Mouse (Mus musculus) testis, postnatal 10 days (tissue): ENCODE results near the gene Calhm6.
A peak's percentile ranks its signal among the peaks of the same experiment; 100 is the strongest.

Experiments
- DNase-seq: peaks from one replicate; pipeline ENCODE4 v3.0.0; 2021; ENCODE audit warnings: low spot score

The Calhm6 gene

DNA sequence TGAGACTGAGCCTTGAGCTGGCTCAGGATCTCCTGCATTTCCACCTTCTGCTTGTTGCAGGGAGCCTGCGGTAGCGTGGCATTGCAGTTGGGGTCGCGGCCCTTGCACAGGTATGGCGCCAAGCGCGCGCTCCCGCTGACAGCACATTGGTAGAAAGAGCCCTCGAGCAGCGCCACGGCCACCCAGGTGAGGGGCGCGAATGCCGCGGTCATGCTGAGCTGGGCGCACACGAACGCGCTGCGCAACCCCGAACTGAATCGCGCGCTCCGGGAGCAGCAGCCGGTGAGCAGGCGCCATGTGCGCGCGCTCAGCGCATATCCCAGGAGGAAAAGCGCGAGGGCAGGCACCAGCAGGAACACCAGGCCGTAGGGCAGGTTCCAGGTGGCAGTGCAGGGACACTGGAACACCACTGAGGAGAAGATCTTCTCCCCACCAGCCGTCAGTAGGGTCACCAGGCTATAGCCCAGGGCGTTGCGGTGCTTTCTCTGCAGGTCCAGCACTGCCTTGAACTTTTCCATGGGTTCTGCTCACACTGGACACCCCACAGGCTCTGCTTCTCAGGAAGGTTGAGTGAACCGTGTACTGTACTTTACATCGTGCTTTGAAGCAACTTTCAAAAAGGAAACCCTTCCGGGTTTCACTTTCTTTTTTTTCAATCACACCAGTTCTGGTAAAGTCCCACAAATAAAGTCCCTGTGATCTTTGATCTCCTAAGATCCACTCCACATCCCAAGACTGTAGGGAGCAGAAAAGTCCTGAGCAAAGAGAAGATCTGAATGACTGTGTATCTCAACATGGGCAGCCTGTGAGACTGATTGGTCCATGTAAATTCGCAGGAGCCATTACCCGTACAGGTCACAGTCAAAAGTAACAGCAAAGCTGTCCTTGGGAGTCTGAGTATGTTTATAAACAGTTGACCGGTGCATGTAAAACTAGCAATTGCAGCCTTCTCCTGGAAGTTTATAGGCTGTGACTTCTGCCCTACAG is at the start of gene Calhm6:
Gene Calhm6 (minus strand): TSS at position 593 of the 987 bp plus-strand sequence.
- DNase-seq = peak; percentile 52

DNA sequence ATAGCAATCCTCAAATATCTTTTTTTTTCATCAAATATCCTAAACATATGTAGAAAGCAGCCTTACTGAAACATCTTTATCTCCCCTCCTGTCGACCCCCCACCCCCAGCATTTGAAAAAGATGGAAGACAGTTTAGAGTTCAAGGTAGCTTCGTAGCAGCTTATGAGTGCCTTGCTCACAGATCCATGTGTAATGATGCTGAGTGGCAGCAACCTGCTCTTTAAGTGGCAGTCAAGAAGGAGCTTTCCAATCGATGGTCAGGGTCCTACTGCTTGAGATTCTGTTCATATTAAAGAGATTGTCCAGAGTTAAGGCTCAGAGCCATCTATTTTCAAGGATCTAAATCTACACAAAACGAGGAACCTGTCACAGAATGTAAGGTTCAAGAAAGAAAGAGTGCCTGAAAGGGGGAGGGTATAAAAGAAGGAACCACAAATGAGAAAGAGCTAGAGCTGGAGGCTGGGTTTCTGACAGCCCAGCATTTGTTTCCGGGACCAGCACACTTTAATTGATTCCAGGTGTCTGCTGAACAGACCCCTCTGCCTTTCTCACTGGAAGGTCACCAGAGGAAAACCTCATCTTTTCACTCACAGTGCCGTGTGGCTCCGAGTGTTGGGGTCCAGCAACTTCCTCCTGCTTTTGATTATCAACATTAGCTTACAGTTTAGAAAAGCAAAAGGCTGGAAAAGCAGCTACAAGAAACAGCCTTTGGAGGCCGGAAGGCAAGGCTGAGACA is 48.3 kb upstream of the Calhm6 start:
- DNase-seq = no peak

DNA sequence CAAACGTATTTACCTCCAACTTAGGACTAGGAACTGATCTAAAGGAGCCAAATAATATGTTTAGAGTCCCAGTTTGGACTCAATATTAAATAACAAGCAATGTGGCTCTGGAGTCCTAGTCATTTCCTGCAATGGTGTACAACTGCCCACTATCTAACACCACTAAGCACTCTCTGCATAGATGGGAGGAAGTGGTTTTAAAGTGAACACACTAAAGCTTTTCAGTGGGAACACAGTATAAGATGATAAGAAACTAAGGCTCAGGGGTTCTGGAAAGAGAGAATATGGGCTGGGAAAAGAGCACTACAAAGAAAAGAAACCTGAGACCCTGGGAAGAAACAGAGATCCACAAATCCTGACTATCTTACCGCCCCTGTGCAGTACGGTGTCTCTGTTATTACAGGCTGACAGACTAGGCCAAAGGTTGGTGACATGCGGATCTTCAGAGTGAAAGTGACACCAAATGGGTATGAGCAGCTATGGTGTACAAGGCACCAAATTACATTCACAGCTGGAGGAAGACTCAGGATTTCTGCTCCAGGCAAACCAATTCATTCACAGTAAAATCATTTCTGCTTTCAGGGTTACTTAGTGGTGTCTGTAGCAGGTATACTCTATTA is 45.0 kb upstream of the Calhm6 start:
- no peak for DNase-seq

DNA sequence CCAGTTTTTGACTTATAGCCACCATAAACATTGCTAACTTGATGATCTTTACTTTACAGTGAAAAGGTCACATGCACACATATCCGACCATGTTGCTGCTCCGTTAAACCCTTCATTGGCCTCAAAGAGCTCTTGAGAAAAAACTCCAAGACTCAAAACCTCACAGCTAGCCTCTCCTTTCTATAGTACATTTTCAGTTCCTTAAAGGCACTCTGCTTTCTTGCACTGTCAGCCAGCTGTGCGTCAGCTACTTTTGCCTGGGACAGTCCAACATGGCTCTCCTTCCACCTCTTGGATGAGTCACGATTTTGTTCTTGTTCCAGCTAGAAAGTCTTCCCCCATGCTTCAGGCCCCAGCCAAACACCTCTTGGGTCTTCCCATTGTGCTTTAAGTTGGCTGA is 43.9 kb upstream of the Calhm6 start:
- DNase-seq = no peak

DNA sequence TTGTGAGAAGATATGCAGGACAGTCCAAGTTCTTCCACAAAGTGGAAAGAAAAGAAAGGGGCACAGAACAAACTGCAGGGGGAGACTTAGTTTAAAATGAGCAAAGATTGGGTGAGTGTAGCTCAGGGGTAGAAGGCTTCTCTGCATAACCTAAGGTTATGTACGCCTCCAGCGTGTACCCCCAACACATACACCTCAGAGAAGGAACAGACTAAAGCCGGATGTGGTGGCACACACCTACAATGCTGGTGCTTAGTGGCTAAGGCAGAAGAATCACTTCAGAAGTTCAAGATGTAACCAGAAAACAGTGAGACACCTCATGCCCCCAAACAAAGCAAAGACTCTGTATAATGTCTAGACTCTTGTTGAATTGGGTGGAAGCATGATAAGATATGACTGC is 43.4 kb upstream of the Calhm6 start:
- DNase-seq = no peak

DNA sequence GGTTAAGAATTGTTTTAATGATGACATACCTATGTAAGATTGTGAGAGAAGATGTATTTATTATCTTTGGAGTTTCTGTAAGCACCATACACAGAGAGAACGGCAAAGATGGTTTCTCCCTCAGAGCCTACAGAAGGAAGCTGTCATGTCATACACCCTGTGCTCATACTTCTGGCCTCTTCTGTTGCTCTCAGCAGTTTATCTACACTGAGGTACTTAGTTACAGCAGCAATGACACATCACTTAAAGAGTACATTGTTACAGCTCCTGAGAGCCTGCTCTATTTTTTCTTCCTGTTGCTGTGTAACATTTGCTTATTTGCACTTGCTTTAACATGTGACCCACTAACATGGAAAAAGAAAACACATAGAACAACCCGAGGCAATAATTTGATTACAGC is 39.2 kb upstream of the Calhm6 start:
- no peak for DNase-seq

DNA sequence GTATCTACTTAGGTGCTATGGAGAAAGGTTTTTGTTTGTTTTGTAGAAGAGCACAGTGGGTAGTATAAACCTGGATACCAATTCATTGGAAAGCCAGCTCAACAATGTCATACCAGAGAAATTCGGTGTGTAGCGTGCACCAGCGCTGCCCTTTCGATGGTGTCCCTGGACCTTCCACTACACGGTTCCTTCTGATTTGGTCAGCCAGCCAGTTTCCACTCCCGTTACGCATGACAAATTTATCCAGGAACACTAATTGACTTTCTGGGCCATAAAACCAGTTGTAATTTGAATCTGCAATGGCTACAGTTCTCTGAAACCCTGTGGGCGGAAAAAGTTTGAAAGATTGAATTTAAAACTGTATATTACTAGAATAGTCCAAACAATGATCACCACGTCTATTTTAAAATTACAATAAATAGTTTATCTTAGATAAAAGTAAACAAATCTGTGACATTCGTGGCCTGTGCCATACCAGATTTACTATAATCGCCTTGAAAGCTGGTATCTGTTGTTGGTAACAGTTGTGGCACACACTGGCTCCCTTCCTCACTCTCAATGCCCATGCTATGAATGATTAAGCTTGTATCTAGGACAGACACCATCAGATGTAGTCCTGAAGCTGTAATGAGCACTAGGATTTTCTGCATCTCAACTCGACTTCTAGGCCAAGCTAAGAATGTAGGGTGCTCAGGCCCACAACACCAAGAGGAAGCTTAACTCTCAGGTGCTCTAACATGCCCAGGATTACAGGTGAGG is 28.2 kb upstream of the Calhm6 start:
- DNase-seq = no peak

DNA sequence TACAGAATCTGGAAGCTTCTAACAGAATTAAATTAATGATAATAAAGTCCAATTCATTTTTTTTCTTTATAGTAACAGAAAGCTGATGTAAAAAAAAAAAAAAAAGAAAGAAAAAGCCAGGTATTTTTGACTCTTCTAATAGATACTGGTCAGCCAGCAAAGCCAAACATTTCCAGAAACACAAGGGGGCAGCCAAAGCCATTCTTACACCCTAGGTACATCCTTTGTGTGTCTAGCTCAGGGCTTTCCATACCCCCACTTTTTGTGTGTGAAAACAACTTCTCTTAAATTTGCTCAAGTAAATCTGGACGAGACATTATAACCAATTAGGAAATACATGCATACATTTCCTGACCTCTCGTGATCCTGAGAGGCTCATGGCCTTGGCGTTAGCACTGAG is 24.0 kb upstream of the Calhm6 start:
- DNase-seq = peak; percentile 48

DNA sequence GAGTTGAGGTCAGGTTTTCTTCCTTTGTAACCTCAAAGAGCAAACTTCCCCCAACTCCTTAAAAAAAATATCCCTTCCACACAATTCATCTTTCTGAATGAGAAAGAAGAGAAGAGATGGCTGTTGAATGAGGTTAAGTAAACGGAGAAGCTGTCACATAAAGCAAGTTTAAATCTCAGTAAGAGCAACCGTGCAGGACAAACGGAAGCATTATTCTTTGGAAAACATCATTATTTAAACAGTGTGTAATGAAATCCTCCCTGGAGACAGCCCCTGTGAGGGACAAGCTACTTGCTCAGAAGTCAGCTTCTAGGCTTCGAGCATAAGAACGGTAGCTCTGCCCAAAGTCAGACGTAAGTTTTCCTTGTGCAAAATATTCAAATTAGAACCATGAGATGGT is 22.7 kb upstream of the Calhm6 start:
- no peak for DNase-seq

DNA sequence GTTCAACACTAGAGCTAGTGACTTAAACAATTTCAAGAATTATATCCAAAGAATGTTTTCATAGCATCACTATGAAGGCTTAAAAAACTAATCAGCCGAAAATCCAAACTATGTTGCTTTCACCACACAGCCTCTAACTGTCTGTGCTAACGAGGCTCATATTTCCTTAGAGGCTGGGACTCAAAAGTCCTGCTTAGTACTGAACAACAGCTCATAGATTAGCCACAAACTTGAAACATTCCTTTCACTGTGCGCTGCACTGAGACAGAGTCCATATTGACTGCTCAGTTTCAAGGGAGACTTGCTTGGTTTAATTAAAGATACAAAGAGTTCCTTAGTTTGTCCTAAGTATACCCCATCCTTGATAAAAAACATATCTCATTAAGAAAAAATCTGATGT is 22.0 kb upstream of the Calhm6 start:
- no peak for DNase-seq

DNA sequence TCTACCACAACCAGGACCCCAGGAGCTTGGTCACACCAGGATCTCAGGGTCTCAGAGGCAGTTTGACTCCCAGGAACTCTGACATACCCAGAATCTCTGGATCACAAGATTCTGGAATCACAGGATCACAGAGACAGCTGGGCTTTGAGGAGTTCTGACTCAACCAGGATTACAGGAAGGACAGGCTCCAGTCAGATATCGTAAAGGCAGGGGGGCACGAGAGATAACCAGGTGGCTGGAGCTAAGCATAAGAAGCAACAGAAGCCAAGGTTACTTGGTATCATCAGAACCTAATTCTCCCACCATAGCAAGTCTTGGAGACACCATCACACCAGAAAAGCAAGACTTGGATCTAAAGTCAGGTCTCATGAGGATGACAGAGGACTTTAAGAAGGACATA is 13.9 kb upstream of the Calhm6 start:
- no peak for DNase-seq

DNA sequence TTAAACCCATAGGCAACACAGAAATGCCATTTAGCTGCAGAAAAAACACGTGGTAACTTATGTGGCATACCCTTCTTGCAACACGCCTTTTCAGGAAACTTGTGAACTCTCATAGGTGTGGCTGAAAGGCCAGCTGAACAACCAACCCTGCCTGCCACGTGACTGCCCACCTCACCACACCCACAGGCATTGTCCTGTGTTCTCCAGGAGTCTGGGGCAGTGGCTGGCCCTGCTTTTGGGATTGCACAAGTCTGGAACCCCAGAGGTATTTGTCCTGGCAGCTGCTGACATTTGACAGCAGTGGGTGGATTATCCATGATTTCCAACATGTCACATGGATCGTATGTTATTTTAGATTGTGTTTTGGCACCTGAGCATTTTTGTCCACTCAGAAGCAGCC is 12.0 kb upstream of the Calhm6 start:
- no peak for DNase-seq

DNA sequence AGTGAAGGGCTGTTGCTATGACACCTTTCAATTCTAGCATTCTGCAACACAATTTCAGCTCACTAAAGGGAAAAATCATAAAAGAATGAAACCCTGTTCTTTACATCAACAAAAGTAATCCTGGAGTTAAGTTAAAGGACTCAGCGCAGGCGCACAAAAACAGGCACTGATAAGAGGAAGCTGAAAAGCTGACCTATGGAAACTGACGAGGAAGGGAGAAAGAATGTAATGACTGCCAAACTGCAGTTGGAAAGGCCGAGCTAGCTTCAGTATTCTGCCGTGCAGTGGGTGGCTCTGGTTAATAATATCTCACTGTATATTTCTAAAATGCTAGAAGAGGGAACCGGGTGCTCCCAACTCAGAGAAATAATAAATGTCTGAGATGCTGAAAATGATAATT is 10.2 kb upstream of the Calhm6 start:
- DNase-seq = no peak

DNA sequence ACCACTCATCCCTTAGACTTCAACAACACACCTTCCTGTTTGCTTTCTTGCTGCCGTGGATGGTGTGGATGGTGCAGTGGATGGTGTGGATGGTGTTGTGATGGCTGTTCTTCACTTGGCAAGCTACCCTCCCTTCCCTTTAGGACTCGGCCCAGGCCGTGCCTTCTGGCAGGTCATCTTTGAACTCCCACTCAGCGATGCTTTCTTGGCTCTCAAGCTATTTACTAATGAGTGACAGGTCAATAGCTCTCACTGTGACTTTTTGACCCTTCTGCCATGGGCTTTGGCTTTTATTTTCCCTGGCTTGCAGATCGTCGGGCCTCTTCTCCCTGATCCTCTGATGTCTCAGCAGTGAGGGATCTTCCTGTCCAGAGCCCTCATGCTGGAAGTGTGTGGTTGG is 8.6 kb upstream of the Calhm6 start:
- no peak for DNase-seq

DNA sequence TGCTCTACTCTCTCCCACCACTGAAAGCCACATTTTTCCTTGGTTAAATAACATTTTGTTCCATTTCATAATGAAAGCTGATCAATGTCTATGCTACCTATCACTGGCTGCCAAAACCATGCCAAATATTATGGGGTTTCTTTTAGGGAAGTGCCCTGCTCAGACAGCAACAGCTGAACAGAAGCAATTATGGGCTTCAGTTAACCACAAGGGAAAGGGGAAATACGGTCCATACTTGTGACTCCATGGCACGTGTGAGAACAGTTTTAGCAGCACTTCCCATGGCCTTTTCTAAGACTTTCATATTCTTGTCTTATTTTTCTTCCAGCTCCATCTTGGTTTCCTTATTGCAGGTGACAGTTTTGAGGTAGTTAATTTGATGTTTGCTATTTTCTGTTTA is 3.6 kb upstream of the Calhm6 start:
- DNase-seq = no peak

DNA sequence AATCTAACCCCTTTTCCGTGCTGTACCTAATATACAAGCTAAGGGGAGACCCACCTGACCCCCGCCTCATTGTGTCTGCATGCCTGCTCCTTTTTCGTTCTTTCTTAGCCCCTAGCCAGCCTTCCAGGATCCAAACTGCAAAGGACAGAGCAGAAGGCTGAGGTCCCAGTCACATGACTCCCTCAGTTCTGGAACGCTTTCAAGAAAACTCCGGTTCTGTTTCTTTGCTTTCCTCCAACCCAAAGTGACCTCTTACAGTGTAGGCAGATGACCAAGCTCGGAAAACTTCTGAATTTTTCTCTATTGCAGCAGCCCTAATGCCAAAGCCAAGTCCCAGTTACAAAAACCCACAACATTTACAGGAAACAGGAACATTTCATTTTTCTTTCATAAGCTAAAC is 607 bp upstream of the Calhm6 start:
- no peak for DNase-seq

DNA sequence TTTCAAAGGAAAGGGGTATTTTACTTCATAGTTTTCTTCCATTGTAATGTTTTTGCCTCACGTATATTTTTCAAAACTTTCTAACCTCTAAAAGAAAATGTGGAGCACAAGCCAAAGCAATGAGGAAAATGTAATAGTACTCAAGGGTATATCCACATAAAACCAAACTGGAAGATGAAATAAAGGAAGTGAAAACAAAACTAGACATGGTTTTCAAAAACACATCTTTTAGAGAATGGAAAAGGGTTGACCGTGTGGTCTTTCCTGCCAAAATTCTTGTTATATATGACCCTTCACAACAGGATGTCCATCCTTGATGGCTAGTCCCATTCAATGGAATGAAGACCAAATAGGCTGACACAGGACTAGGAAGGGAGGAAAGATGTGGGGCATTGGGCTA is 9.4 kb downstream of the Calhm6 start:
- DNase-seq = no peak

DNA sequence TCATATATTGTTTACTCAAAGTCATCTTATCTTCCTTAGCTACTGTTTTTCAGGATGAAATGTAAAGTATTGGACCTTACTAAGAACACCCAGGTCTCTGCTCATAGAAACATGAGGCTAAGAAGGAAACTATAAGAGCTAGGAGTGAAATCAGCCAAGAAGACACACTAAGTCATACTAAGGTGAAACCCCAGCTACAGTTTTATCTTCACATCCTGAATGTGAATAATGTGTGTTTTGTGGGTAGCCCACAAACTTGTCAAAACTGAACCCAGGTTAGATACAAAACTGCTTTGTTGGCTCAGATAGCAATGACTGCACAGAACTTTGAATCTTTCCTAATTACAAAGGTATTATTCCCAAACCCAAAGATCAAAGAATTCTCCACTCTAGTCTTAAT is 10.0 kb downstream of the Calhm6 start:
- DNase-seq = no peak

DNA sequence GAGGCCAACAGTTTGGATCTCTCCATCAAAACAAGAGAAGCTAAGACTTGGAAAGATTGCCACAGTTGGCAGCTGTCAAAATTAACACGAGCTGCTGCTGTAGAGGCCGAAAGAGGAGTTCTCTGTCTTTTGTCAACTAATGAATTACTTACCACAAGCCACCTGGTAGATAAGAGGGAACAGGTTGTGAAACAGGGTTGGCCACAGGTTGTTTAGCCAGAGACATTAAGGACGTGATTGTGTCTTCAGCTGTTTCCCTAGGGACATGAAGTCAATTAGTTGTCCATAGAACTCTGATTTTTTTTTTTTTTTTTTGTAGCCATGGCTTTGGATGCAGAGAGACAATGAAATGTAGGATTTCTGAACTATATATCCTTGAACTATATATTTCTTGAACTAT is 10.7 kb downstream of the Calhm6 start:
- DNase-seq = no peak

DNA sequence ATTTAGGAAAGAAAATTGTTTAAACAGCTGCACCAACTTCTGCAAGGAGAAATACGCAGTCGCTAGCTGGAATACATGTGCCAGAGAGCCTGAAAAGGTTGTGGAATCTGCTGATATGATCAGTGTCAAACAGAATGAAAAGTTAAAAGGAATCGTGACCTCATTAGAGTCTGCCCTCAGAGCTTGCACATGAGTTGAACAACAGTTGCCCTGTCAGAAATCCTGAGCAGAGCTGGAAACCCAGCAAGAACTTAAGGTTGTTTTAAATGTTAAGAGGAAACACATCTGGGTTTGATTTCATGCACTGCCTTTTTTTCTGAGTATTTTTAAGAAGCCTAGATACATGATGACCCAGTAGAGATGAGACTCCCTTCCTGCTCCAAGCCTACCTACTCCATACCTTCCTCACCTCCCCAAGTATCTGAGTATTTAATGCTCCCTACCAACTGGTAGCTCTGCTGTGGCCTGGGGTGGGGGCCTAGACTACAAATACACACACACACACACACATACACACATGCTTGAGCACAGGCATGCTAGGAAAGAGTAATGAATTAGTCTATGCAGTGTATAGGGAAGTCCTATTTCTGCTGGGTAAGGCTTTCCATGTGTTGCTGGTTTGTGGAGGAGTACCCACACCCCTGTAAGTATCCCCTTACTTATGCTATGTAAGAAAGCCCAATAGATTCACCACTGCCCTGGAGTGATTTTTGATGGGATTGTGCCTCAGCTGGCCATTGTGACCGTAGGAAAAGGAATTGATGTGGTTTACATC is 15.6 kb downstream of the Calhm6 start:
- no peak for DNase-seq

DNA sequence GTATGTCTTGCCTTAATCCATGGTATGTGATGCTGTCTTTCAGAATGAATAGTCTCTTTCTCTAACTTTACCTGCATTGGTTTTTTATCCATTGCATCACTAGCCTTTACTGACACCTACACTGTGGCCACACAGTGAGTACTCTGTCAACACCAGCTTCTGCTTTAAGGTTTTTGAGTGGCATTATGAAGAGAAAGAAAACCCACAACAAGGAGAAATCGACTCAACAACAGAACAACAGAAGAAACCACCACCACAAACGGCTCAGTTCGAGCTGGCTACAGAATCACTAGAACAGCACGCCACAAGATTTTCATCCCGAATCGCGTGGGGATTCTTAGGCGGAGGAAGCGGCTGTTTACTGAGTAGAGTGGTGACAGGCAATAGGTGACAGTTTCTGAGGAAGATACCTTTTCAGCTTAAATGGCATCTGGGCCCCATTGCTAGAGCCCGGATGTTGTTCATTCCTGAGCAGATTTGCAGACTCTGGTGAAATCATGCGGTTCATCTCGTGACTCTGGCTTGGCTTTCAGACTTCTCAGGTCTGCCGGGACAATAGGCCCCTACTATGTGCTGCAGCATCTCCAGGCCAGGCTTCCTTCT is 16.8 kb downstream of the Calhm6 start:
- DNase-seq = no peak
